Comparison of ENCODE assay signal across 8 mouse cellular contexts in genomic region chr5:24344477-24345051, GRCm38 (mm10). TPM values are rescaled to one million over a fixed set of nuclear protein-coding genes. Genes with fewer than 3 reads are reported as not detected.
A peak's percentile ranks its signal among the peaks of the same experiment; 100 is the strongest.
DNase-seq lines count a peak whose midpoint lies in the region; ATAC-seq lines count a peak whose summit lies in the region.

No protein-coding gene starts in this region.

- peak overlapping the region; percentile 41 for H3K4me2 ChIP-seq in hindbrain, embryonic 14.5 days (replicated peaks)
- H3K4me2 ChIP-seq in stomach, embryonic 16.5 days (ENCODE audit: low read depth, low read length): peak overlapping the region; percentile 44

- 6% methylated on average over 12 of the region's 12 CpGs for WGBS in hindbrain, embryonic 14.5 days
- WGBS in stomach, embryonic 16.5 days: 10% methylated on average over 12 of the region's 12 CpGs

- peak; percentile 44 for ATAC-seq in hindbrain, embryonic 14.5 days (ENCODE audit: low FRiP score)
- ATAC-seq in stomach, embryonic 16.5 days (ENCODE audit: insufficient read depth, low FRiP score): peak; percentile 83
- ATAC-seq in erythroid progenitor cell, adult 5-6 weeks (replicated peaks; ENCODE audit: low FRiP score, poor library complexity, severe bottlenecking): no peak
- no peak for ATAC-seq in granulocyte monocyte progenitor cell, adult 5-6 weeks (replicated peaks; ENCODE audit: poor library complexity, severe bottlenecking)

- 0 out of 2 replicates have a peak, but pooled peaks cover 3% of the 10 kb centered on the region for H3K27me3 ChIP-seq in hindbrain, embryonic 14.5 days (ENCODE audit: control insufficient read depth, insufficient read depth, low read length)
- no peaks in the 10 kb centered on the region for H3K27me3 ChIP-seq in stomach, embryonic 16.5 days (ENCODE audit: control insufficient read depth, insufficient read depth, low read length)

- DNase-seq in embryo, embryonic 10.5 days (ENCODE audit: low spot score): peak; percentile 53
- no peak for DNase-seq in embryo, embryonic 10 days (ENCODE audit: low spot score)
- peak; percentile 79 for DNase-seq in brain, adult 2 months (ENCODE audit: low read depth, low spot score)
- DNase-seq in hindbrain, embryonic 14.5 days (ENCODE audit: low spot score): no peak
- peak; percentile 62 to 85 for DNase-seq in lung, postnatal 4 days

- no peak overlapping the region for H3K4me3 ChIP-seq in hindbrain, embryonic 14.5 days (replicated peaks; ENCODE audit: low read length)
- no peak overlapping the region; the same call in 1 of the 2 replicates for H3K4me3 ChIP-seq in stomach, embryonic 16.5 days (replicated peaks; ENCODE audit: low read length)

- H3K27ac ChIP-seq in hindbrain, embryonic 14.5 days: peak overlapping the region; percentile 98
- peak overlapping the region; percentile 84 for H3K27ac ChIP-seq in stomach, embryonic 16.5 days (ENCODE audit: low read length)

- H3K4me1 ChIP-seq in hindbrain, embryonic 14.5 days (replicated peaks; ENCODE audit: control insufficient read depth, insufficient read depth, low read length): peaks cover 51% of the 10 kb centered on the region
- H3K4me1 ChIP-seq in stomach, embryonic 16.5 days (ENCODE audit: control insufficient read depth, insufficient read depth, low read length): peaks cover 43% of the 10 kb centered on the region

- peak overlapping the region; percentile 56 for H3K9ac ChIP-seq in hindbrain, embryonic 14.5 days
- peak overlapping the region; percentile 51 for H3K9ac ChIP-seq in stomach, embryonic 16.5 days (ENCODE audit: low read length)

- H3K9me3 ChIP-seq in hindbrain, embryonic 14.5 days (ENCODE audit: control insufficient read depth, low read length): no peaks in the 10 kb centered on the region
- no peaks in the 10 kb centered on the region for H3K9me3 ChIP-seq in stomach, embryonic 16.5 days (replicated peaks; ENCODE audit: control insufficient read depth, low read length)

- peaks cover 6% of the 10 kb centered on the region; the same call in 1 of the 2 replicates for H3K36me3 ChIP-seq in hindbrain, embryonic 14.5 days (replicated peaks; ENCODE audit: control insufficient read depth, insufficient read depth)
- H3K36me3 ChIP-seq in stomach, embryonic 16.5 days (ENCODE audit: control insufficient read depth, insufficient read depth, low read length): no peaks in the 10 kb centered on the region

RNA-seq across cellular contexts. Expression of gene Kcnh2, which starts 6.8 kb away (rescaled TPM):
- 13.9 and 15.1 TPM in 2 replicates for polyA plus RNA-seq in hindbrain, embryonic 14.5 days (2014; fragmentation: Nextera tagmentation; extraction: Ambion mirVana)
- 5.6 and 6.5 TPM in 2 replicates for polyA plus RNA-seq in stomach, embryonic 16.5 days (2015; fragmentation: Nextera tagmentation; extraction: Ambion mirVana)
- total RNA-seq in erythroid progenitor cell, adult 5-6 weeks (2015; ENCODE audit: low replicate concordance): not detected in 2 replicates
- total RNA-seq in erythroid progenitor cell, adult 5-6 weeks (2017; ENCODE audit: low replicate concordance): not detected in 2 replicates
- not detected in 2 replicates for total RNA-seq in granulocyte monocyte progenitor cell, adult 5-6 weeks (2014; fragmentation: Nextera tagmentation)
- not detected in 2 replicates for total RNA-seq in granulocyte monocyte progenitor cell, adult 5-6 weeks (2017)

RNA-seq across cellular contexts. Expression of gene Nos3, which starts 20.0 kb away (rescaled TPM):
- 8.6 and 10.6 TPM in 2 replicates for polyA plus RNA-seq in hindbrain, embryonic 14.5 days (2014; fragmentation: Nextera tagmentation; extraction: Ambion mirVana)
- polyA plus RNA-seq in stomach, embryonic 16.5 days (2015; fragmentation: Nextera tagmentation; extraction: Ambion mirVana): 6.5 and 7.3 TPM in 2 replicates
- not detected in 2 replicates for total RNA-seq in erythroid progenitor cell, adult 5-6 weeks (2015; ENCODE audit: low replicate concordance)
- total RNA-seq in erythroid progenitor cell, adult 5-6 weeks (2017; ENCODE audit: low replicate concordance): not detected in 2 replicates
- 0.56 TPM in 1 of 2 replicates, not detected in the other for total RNA-seq in granulocyte monocyte progenitor cell, adult 5-6 weeks (2014; fragmentation: Nextera tagmentation)
- not detected in 2 replicates for total RNA-seq in granulocyte monocyte progenitor cell, adult 5-6 weeks (2017)

RNA-seq across cellular contexts. Expression of gene Atg9b, which starts 47.4 kb away (rescaled TPM):
- polyA plus RNA-seq in hindbrain, embryonic 14.5 days (2014; fragmentation: Nextera tagmentation; extraction: Ambion mirVana): 1.6 and 2.4 TPM in 2 replicates
- 4.2 and 5.9 TPM in 2 replicates for polyA plus RNA-seq in stomach, embryonic 16.5 days (2015; fragmentation: Nextera tagmentation; extraction: Ambion mirVana)
- total RNA-seq in erythroid progenitor cell, adult 5-6 weeks (2015; ENCODE audit: low replicate concordance): not detected in 2 replicates
- total RNA-seq in erythroid progenitor cell, adult 5-6 weeks (2017; ENCODE audit: low replicate concordance): not detected in 2 replicates
- total RNA-seq in granulocyte monocyte progenitor cell, adult 5-6 weeks (2014; fragmentation: Nextera tagmentation): 1.8 and 4.0 TPM in 2 replicates
- total RNA-seq in granulocyte monocyte progenitor cell, adult 5-6 weeks (2017): 4.0 and 5.3 TPM in 2 replicates

RNA-seq across cellular contexts. Expression of gene Abcb8, which starts 48.9 kb away (rescaled TPM):
- 42.0 and 45.6 TPM in 2 replicates for polyA plus RNA-seq in hindbrain, embryonic 14.5 days (2014; fragmentation: Nextera tagmentation; extraction: Ambion mirVana)
- polyA plus RNA-seq in stomach, embryonic 16.5 days (2015; fragmentation: Nextera tagmentation; extraction: Ambion mirVana): 48.4 and 61.7 TPM in 2 replicates
- total RNA-seq in erythroid progenitor cell, adult 5-6 weeks (2015; ENCODE audit: low replicate concordance): 11.9 TPM in 1 of 2 replicates, not detected in the other
- 1.7 and 8.0 TPM in 2 replicates for total RNA-seq in erythroid progenitor cell, adult 5-6 weeks (2017; ENCODE audit: low replicate concordance)
- total RNA-seq in granulocyte monocyte progenitor cell, adult 5-6 weeks (2014; fragmentation: Nextera tagmentation): 17.6 and 56.8 TPM in 2 replicates
- total RNA-seq in granulocyte monocyte progenitor cell, adult 5-6 weeks (2017): 14.4 and 23.9 TPM in 2 replicates

Comparison
In these comparisons a context has a peak if more than half of its experiments do, and no peak if none do; other contexts are left out.
1. DNase-seq: peak in embryo, embryonic 10.5 days (single experiment), brain, adult 2 months (single experiment) and lung, postnatal 4 days (2 of 2); none in embryo, embryonic 10 days (single experiment) and hindbrain, embryonic 14.5 days (single experiment).
2. ATAC-seq: peak in hindbrain, embryonic 14.5 days (single experiment) and stomach, embryonic 16.5 days (single experiment); none in erythroid progenitor cell, adult 5-6 weeks (single experiment) and granulocyte monocyte progenitor cell, adult 5-6 weeks (single experiment).